Mouse (Mus musculus) myocyte (in vitro differentiated cells): ENCODE results near the gene Inip.

ENCODE experiments used
- CEBPB ChIP-seq: IDR thresholded peaks from 2 replicates; pipeline ENCODE4 v1.6.1; 2011; ENCODE audit warnings: mild to moderate bottlenecking, moderate library complexity; ENCODE audit not compliant: poor library complexity, insufficient read depth, severe bottlenecking
- E2F4 ChIP-seq: IDR thresholded peaks from one replicate; pipeline ENCODE4 v1.6.1; 2011; ENCODE audit warnings: mild to moderate bottlenecking, control low read depth, moderate library complexity; ENCODE audit not compliant: insufficient read depth
- MAX ChIP-seq: IDR thresholded peaks from one replicate; pipeline ENCODE4 v1.6.1; 2011; ENCODE audit warnings: low read depth, mild to moderate bottlenecking, control low read depth
- MYOD1 ChIP-seq, 3 experiments: IDR thresholded peaks; one replicate each; pipeline ENCODE4 v1.6.1; 2011; ENCODE audit warnings: control low read depth in 2 of 3, low read depth in 2 of 3, mild to moderate bottlenecking in 2 of 3, moderate library complexity in 1 of 3; ENCODE audit not compliant: insufficient read length in 2 of 3, control insufficient read depth in 1 of 3
- MYOG ChIP-seq, 3 experiments: IDR thresholded peaks; one replicate each; pipeline ENCODE4 v1.6.1; 2011; ENCODE audit warnings: control low read depth in 2 of 3, low read depth in 2 of 3, mild to moderate bottlenecking in 2 of 3; ENCODE audit not compliant: insufficient read length in 2 of 3, control insufficient read depth in 1 of 3, insufficient read depth in 1 of 3
- POLR2A ChIP-seq: IDR thresholded peaks from one replicate; pipeline ENCODE4 v1.6.1; 2011; ENCODE audit warnings: low read depth, mild to moderate bottlenecking, control low read depth, moderate library complexity; ENCODE audit not compliant: insufficient read length
- POLR2AphosphoS2 ChIP-seq: IDR thresholded peaks from one replicate; pipeline ENCODE4 v1.6.1; 2011; ENCODE audit warnings: low read depth, control low read depth; ENCODE audit not compliant: insufficient read length
- SRF ChIP-seq: IDR thresholded peaks from one replicate; pipeline ENCODE4 v1.6.1; 2011; ENCODE audit warnings: low read depth; ENCODE audit not compliant: control insufficient read depth, insufficient read length
- TCF12 ChIP-seq: IDR thresholded peaks from one replicate; pipeline ENCODE4 v1.6.1; 2011; ENCODE audit warnings: mild to moderate bottlenecking, control low read depth; ENCODE audit not compliant: poor library complexity, insufficient read depth, severe bottlenecking
- USF1 ChIP-seq: IDR thresholded peaks from one replicate; pipeline ENCODE4 v1.6.1; 2011; ENCODE audit warnings: low read depth, mild to moderate bottlenecking, control low read depth, moderate library complexity

GRCm38 (mm10) chr4:59767717-59768116 lies 33.7 kb downstream of the Inip start:
- no peak for TF ChIP-seq POLR2A
- TF ChIP-seq CEBPB = no peak
- TF ChIP-seq MYOD1 (IDR thresholded peaks at IDR 0.05; ENCODE audit: control insufficient read depth in 1 of 3, insufficient read length in 2 of 3, low read depth in 2 of 3) = no peak
- TF ChIP-seq TCF12 = no peak
- TF ChIP-seq E2F4 = no peak
- TF ChIP-seq POLR2AphosphoS2 = no peak
- TF ChIP-seq USF1 = no peak
- TF ChIP-seq MAX = no peak
- TF ChIP-seq SRF = no peak
- TF ChIP-seq MYOG (IDR thresholded peaks at IDR 0.05; ENCODE audit: control insufficient read depth in 1 of 3, insufficient read depth in 1 of 3, insufficient read length in 2 of 3, low read depth in 2 of 3) = no peak
